In genomic region chr9:53344646-53345432, GRCm38 (mm10) we compare ENCODE assay signal across 16 mouse cellular contexts. TPM values are rescaled to one million over a fixed set of nuclear protein-coding genes. Genes with fewer than 3 reads are reported as not detected.
DNase-seq lines count a peak whose midpoint lies in the region; ATAC-seq lines count a peak whose summit lies in the region.
"Had no signal": no experiment of that assay in that cellular context is flagged by ENCODE, and none has a peak within 500 bp of the region (broad histone marks: within the 10 kb centered on the region; RNA-seq: fewer than 3 reads in every experiment).

No protein-coding gene starts in this region.

- no peak overlapping the region for H3K9ac ChIP-seq in stomach, embryonic 16.5 days (ENCODE audit: low read length)
- H3K9ac ChIP-seq: heart, embryonic 15.5 days; kidney, embryonic 15.5 days; liver, embryonic 13.5 days; neural tube, embryonic 12.5 days had no signal

- no peaks in the 10 kb centered on the region for H3K36me3 ChIP-seq in stomach, embryonic 16.5 days (ENCODE audit: control insufficient read depth, insufficient read depth, low read length)
- H3K36me3 ChIP-seq: heart, embryonic 15.5 days; kidney, embryonic 15.5 days; liver, embryonic 13.5 days; neural tube, embryonic 12.5 days had no signal

- H3K4me1 ChIP-seq in stomach, embryonic 16.5 days (ENCODE audit: control insufficient read depth, insufficient read depth, low read length) = no peaks in the 10 kb centered on the region
- H3K4me1 ChIP-seq: heart, embryonic 15.5 days; liver, embryonic 13.5 days had no signal

- peak; percentile 29 for DNase-seq in gastrocnemius, adult 18-20 months (ENCODE audit: low spot score)
- no peak for DNase-seq in gastrocnemius, postnatal 14 days
- DNase-seq in right cerebral cortex, adult 18-20 months = peak; percentile 82
- DNase-seq in right cerebral cortex, postnatal 14 days = no peak
- DNase-seq in cerebellum, adult 18-20 months = peak; percentile 84 to 89
- no peak for DNase-seq in natural killer cell, adult 2 months (ENCODE audit: low spot score in 2 of 2)
- DNase-seq: adrenal gland, adult 8-10 months; heart, adult 11 months; liver, embryonic 13.5 days had no signal

- H3K27ac ChIP-seq in stomach, embryonic 16.5 days (ENCODE audit: low read length) = peak overlapping the region; percentile 21; the same call in 1 of the 2 replicates
- H3K27ac ChIP-seq: heart, embryonic 15.5 days; kidney, embryonic 15.5 days; liver, embryonic 13.5 days; neural tube, embryonic 12.5 days had no signal

- no peaks in the 10 kb centered on the region for H3K27me3 ChIP-seq in stomach, embryonic 16.5 days (ENCODE audit: control insufficient read depth, insufficient read depth, low read length)
- H3K27me3 ChIP-seq: neural tube, embryonic 12.5 days had no signal

- ATAC-seq in stomach, embryonic 16.5 days (ENCODE audit: insufficient read depth, low FRiP score) = no peak
- ATAC-seq: forebrain, embryonic 16.5 days had no signal

- H3K4me3 ChIP-seq in stomach, embryonic 16.5 days (replicated peaks; ENCODE audit: low read length) = no peak overlapping the region
- H3K4me3 ChIP-seq: heart, embryonic 15.5 days; kidney, embryonic 15.5 days; liver, embryonic 13.5 days; megakaryocyte, embryonic 14.5 days; neural tube, embryonic 12.5 days had no signal

- intact Hi-C loops in gastrocnemius, postnatal 14 days (cut with DNase I; ENCODE audit: low total_unique reads) = no loop called here

- H3K9me3 ChIP-seq in stomach, embryonic 16.5 days (replicated peaks; ENCODE audit: control insufficient read depth, low read length) = no peaks in the 10 kb centered on the region
- H3K9me3 ChIP-seq: heart, embryonic 15.5 days; kidney, embryonic 15.5 days; liver, embryonic 13.5 days; neural tube, embryonic 12.5 days had no signal

- 77% methylated on average over 9 of the region's 9 CpGs for WGBS in stomach, embryonic 16.5 days

- 0 out of 2 replicates have a peak overlapping the region, but pooled peaks have one; percentile 9 for H3K4me2 ChIP-seq in stomach, embryonic 16.5 days (ENCODE audit: low read depth, low read length)
- H3K4me2 ChIP-seq: heart, embryonic 15.5 days; kidney, embryonic 15.5 days; liver, embryonic 13.5 days; neural tube, embryonic 12.5 days had no signal

RNA-seq across cellular contexts. Expression of gene Kdelc2, which starts 39.0 kb away (rescaled TPM):
- total RNA-seq in gastrocnemius, adult 18-20 months (2021) = 1 to 10 TPM; 3.6 to 4.0 TPM
- 10 to 100 TPM in 1 of 2 experiments, 1 to 10 TPM in 1; 7.3 to 10.1 TPM for total RNA-seq in gastrocnemius, postnatal 14 days (2021)
- 33.5 and 33.7 TPM in 2 replicates for polyA plus RNA-seq in stomach, embryonic 16.5 days (2015; fragmentation: Nextera tagmentation; extraction: Ambion mirVana)

RNA-seq across cellular contexts. Expression of gene Exph5, which starts 43.4 kb away (rescaled TPM):
- 1 to 10 TPM; 1.6 to 3.4 TPM for total RNA-seq in gastrocnemius, adult 18-20 months (2021)
- total RNA-seq in gastrocnemius, postnatal 14 days (2021) = 1 to 10 TPM in 1 of 2 experiments, under 1 TPM in 1; 0.80 to 1.3 TPM
- 9.1 and 9.9 TPM in 2 replicates for polyA plus RNA-seq in stomach, embryonic 16.5 days (2015; fragmentation: Nextera tagmentation; extraction: Ambion mirVana)

RNA-seq across cellular contexts. Expression of gene 4930550C14Rik, which starts 57.3 kb away (rescaled TPM):
- total RNA-seq in gastrocnemius, adult 18-20 months (2021) = not detected
- total RNA-seq in gastrocnemius, postnatal 14 days (2021) = under 1 TPM in 1 of 2 experiments, not detected in 1; 0.21 TPM
- 0.45 and 1.1 TPM in 2 replicates for polyA plus RNA-seq in stomach, embryonic 16.5 days (2015; fragmentation: Nextera tagmentation; extraction: Ambion mirVana)
- total RNA-seq: midbrain, postnatal 0 days had no signal

Comparison
In these comparisons a context has a peak if more than half of its experiments do, and no peak if none do; other contexts are left out.
1. DNase-seq: peak in gastrocnemius, adult 18-20 months (single experiment), right cerebral cortex, adult 18-20 months (single experiment) and cerebellum, adult 18-20 months (2 of 2); none in gastrocnemius, postnatal 14 days (single experiment), right cerebral cortex, postnatal 14 days (single experiment) and natural killer cell, adult 2 months (0 of 2).